Mouse (Mus musculus) megakaryocyte, embryonic 14.5 days (primary cell): Measurements from ENCODE around the gene Cd5. TPM values are rescaled to one million over a fixed set of nuclear protein-coding genes. Genes with fewer than 3 reads are reported as not detected.

Experiments used
- H3K27me3 ChIP-seq: replicated peaks from 2 replicates; pipeline ENCODE3; 2012; ENCODE audit warnings: inconsistent platforms
- H3K36me3 ChIP-seq: replicated peaks from 2 replicates; pipeline ENCODE3; 2012; ENCODE audit warnings: low read length, inconsistent platforms, mixed read lengths
- H3K4me1 ChIP-seq: 2 replicates; pipeline ENCODE4 v1.6.1; 2012; ENCODE audit warnings: inconsistent platforms
- H3K4me3 ChIP-seq: replicated peaks from 2 replicates; pipeline ENCODE3; 2012; ENCODE audit warnings: moderate library complexity, mild to moderate bottlenecking, inconsistent platforms
- H3K9me3 ChIP-seq: 2 replicates; pipeline ENCODE4 v1.6.1; 2012; ENCODE audit warnings: inconsistent platforms
- FLI1 ChIP-seq: IDR thresholded peaks from 2 replicates; pipeline ENCODE4 v1.6.1; 2012; ENCODE audit warnings: low read length, inconsistent platforms, mixed read lengths
- GATA1 ChIP-seq: IDR thresholded peaks from 3 replicates; pipeline ENCODE4 v1.6.1; 2012; ENCODE audit warnings: mixed read lengths, low read length, inconsistent platforms, borderline replicate concordance
- polyA plus RNA-seq: library from polyadenylated mRNA; stranded (reverse); fragments of >175 nt; gene quantifications from 2 replicates; pipeline ENCODE4 v1.2.3, GENCODE M21; 2012; ENCODE audit warnings: low replicate concordance; ENCODE audit not compliant: insufficient read depth

Gene Cd5
- polyA plus RNA-seq, 1 experiment: not detected

DNA sequence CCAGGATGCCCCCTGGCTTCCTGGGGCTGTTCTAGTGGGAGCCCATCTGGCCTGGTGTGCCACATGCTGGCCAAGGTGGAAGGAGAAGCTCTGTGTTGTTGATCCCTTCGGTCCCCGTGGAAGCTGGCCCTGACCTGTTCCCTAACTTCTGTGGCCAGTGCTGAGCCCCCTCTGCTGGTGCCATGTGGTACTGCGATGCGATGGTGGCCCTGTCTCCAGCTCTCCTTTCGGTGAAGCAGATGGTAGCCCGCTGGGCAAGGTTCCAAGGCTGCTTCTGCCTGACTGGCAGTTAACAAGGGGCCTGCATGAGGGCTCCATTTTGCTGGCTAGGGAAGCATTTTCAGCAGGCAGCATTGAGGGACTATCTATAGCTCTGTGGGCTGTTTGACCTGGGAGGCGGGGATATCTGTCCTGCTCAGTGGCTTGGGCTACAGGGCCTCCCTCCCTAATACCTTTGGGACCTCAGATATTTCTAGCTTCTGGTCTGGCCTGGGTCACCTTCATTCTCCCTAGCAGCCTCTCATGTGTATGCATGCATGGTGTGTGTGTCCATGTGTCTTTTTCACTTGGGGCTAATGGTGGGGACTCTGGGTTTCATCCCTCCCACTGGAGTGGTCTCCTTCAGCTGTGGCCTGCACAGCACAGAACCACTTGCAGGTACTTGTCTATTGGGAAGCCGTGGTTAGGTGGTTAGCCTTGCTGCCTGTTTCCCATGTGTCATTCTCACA is 29.3 kb downstream of the Cd5 start:
- Histone ChIP-seq H3K36me3 (peaks cover 95% of the 10 kb centered on the region), H3K9me3 (no peaks in the 10 kb centered on the region), H3K27me3 (no peaks in the 10 kb centered on the region), H3K4me1 (peaks cover 58% of the 10 kb centered on the region), H3K4me3 (peak overlapping the region; percentile 44)
- TF ChIP-seq FLI1: no peak
- TF ChIP-seq GATA1: no peak

DNA sequence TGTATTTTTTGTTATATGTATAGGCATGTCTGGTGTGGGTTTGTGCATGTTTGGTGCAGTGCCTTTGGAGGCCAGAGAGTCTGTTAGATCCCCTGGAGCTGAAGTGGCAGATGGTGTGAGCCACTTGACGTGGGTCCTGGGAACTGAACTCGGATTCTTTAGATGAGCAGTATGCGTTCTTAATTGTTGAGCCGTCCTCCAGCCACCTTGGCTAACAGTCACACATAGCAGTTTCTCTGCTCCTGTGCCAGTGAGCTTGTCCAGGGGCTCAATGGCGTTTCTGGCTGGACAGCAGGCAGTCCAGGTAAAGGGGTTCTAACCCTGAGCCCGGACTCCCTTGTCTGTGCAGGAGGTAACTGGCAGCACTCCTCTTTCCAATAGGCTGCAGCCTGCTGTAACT is 29.9 kb downstream of the Cd5 start:
- Histone ChIP-seq H3K9me3 (no peaks in the 10 kb centered on the region), H3K4me1 (peaks cover 65% of the 10 kb centered on the region), H3K36me3 (peaks cover 92% of the 10 kb centered on the region), H3K27me3 (no peaks in the 10 kb centered on the region), H3K4me3 (peak overlapping the region; percentile 44)
- TF ChIP-seq GATA1: no peak
- TF ChIP-seq FLI1: no peak

DNA sequence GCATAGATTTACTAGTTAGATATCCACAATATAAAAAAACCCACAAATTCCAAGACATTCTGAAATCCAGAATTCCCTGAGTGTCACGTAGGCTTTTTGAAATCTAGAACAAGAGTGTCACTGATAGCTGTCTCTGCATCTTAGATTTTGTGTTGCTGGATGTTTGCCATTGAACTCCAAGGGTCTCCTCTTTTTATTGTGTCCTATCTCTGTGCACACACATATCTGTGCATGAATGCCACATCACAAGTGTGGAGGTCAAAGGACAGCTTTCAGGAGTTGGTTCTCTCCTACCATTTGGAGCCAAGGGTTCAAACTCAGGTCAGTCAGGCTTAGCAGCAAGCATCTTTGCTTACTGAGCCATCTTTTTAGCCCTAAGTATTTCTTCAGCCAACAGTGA is 30.9 kb downstream of the Cd5 start:
- H3K36me3 ChIP-seq: peaks cover 92% of the 10 kb centered on the region
- no peaks in the 10 kb centered on the region for H3K9me3 ChIP-seq
- TF ChIP-seq GATA1 (no peak), FLI1 (no peak)
- H3K27me3 ChIP-seq: no peaks in the 10 kb centered on the region
- peaks cover 75% of the 10 kb centered on the region for H3K4me1 ChIP-seq
- H3K4me3 ChIP-seq: no peak overlapping the region

DNA sequence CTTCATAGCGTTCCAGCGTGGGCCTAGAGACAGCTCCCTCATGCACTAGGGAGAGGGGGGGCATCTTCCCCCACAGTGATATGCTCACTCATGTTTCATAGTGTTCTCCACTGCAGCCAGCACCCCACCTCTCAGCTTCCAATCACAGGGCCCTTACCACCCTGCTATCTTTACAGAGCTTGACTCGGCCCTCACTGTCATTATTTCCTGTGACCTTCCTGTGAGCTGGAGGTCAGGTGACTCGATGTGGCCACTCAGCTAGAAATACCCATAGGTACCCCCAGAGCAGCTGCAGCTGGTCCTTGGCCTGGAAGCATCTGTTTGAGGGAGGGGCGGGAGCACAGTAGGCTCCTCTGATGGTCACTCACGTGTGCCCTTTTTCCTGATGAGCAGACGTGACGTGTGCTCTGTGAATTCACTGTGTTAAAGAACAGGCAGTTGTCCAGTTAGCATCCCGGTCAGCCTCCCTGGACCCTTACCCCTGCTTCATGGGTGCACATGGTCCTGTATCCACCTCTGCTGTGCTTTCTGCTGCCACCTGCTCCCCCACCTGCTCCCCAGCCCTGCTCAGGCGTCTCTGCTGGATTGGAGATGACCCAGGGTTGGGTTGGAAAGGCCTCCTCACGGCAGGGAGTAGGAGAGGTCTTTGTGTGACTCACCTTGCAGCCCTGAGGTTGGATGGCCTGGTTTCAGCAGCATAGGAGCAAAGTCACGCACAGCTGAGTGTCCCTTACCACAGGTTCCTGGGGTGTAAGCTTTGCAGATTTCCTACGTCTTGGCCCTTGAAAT is 31.5 kb downstream of the Cd5 start:
- no peaks in the 10 kb centered on the region for H3K9me3 ChIP-seq
- H3K4me3 ChIP-seq: peak overlapping the region; percentile 8
- H3K27me3 ChIP-seq: no peaks in the 10 kb centered on the region
- H3K36me3 ChIP-seq: peaks cover 92% of the 10 kb centered on the region
- TF ChIP-seq FLI1 (no peak), GATA1 (no peak)
- H3K4me1 ChIP-seq: peaks cover 81% of the 10 kb centered on the region

DNA sequence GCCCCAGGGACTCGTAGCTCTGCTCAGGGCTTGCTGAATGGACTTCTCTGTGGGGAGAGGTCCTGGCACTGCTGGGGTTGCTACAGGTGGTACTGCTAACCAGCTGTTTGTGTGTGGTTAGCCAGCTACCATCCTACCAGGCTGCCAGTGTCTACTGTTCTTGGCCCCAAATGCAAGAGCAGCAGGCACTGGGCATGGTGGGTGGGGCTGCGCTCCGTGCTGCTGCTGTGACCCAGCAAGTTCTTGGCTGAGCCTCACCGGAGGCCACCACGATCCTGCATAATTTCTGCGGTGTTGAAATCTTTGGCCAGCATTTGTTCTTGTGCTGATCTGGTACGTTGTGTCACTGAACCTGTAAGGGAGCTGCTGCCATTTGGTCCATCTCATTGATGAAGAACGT is 35.3 kb downstream of the Cd5 start:
- Histone ChIP-seq H3K36me3 (peaks cover 83% of the 10 kb centered on the region), H3K4me1 (peaks cover 100% of the 10 kb centered on the region), H3K9me3 (no peaks in the 10 kb centered on the region), H3K4me3 (peak overlapping the region; percentile 75), H3K27me3 (no peaks in the 10 kb centered on the region)
- TF ChIP-seq FLI1: no peak
- TF ChIP-seq GATA1: no peak

DNA sequence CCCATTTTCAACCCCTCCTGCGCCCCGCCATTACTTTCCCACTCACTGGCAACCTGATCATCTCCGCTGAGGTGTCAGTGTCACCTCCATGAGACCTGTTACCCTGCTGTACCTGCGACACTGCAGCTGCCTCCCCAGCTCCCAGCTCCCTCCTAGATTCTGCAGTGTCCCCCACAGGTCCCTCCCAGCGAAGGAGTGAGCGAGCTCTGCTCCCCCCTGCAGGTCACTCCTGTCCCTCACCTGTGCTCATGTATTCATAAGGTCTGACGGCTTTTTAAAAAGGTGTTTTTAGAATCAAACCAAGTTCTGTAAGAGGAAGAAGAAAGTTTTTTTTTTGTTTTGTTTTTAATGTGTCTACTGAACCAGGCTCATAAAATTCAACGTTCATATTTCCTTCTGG is 36.7 kb downstream of the Cd5 start:
- Histone ChIP-seq H3K4me3 (peak overlapping the region; percentile 48), H3K4me1 (peaks cover 100% of the 10 kb centered on the region), H3K9me3 (no peaks in the 10 kb centered on the region), H3K27me3 (no peaks in the 10 kb centered on the region), H3K36me3 (peaks cover 70% of the 10 kb centered on the region)
- TF ChIP-seq GATA1: no peak
- TF ChIP-seq FLI1: no peak

DNA sequence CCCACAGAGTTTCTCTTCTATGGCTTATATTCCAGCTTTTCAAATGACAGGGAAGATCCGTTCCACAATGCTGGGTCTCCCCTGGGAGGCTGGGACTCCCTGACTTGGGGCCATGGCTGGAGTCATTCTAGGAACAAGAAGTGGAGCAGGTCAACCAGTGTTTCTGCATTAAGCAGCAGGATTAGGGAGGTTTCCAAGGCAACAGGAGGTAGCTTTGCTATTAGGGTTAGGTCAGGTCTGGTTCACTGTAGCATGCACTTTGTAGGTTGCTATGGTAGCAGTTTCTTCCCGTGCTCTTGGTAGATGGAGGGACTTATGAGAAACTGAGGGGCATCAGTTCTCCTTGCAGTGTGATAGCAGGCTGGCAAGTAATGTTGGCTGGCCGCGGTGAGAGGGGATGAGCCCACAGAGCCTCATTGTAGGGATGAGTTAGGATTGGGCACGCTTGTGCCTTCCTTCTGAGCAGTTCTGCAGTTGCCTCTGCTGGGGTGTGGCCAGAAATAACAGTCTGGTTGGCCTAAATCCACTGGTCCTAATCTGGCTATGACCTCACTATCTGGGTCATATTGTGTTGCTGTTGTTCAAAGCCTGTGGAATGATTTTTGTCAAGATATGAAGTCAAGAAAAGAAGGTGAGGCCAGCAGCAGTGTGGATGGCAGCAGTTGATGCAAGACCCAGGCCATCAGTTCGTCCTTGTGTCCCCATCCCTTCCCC is 37.6 kb downstream of the Cd5 start:
- Histone ChIP-seq H3K4me3 (peak overlapping the region; percentile 75), H3K36me3 (peaks cover 61% of the 10 kb centered on the region), H3K4me1 (peaks cover 100% of the 10 kb centered on the region), H3K27me3 (no peaks in the 10 kb centered on the region), H3K9me3 (no peaks in the 10 kb centered on the region)
- TF ChIP-seq FLI1 (no peak), GATA1 (no peak)

DNA sequence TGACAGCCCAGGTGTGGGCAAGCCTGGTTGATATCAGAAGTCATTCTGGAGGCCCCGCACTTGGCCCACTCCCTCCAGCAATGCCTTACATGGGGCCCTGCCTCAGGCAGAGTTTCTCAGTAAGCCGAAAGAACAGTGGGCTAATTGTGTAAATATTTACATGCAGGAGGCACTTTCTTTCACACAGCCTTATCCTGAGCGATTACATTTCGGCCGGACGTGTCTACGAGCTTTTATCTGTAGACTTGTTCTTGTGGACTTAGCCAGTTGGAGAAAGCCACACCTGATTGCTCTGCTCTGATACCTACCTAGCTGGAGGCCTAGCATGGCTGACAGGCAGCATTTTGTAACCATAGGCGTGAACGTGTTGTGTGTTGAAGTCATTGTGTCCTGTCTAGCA is 39.0 kb downstream of the Cd5 start:
- Histone ChIP-seq H3K36me3 (peaks cover 55% of the 10 kb centered on the region), H3K4me1 (peaks cover 99% of the 10 kb centered on the region), H3K27me3 (no peaks in the 10 kb centered on the region), H3K4me3 (peak overlapping the region; percentile 30), H3K9me3 (no peaks in the 10 kb centered on the region)
- TF ChIP-seq FLI1 (no peak), GATA1 (no peak)

DNA sequence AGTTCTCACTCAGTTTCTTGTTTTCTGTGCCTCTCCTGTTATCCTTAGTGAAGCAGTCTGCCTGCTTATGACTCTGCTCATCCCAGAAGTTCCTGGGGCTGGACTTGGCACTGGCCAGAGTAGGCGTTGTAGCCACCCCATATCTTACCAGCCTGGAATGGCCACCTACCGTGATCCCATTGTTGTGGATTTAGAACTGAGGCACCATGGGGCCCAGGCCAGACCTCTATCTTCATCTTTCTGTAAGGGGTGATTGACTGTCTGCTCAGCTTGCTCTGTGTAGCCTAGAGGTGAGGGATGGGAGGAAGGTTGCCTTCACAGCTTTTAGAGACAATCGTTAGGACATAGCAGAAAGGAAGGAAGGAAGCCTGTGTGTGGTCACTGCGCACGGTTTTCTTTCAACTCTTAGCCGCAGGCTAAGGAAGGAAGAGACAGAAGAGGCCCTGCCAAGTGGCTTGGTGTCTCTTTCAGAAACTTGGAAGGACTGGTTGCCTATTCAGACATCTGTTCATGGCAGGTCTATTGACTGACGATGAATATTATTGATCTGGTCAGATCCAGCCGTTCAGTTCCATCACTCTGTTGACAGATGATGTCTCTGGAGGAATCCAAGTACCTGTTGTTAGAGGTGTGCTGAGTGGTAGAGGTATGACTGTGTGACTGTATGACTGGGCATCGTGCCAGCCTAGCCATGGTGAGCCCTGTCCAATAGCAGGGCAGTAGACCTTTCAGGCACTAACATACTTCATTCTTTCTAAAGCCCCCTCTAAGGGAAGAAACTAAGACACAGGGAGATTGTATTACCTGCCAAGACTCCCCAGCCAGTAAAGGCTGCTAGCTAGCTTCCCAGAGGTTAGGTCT is 40.4 kb downstream of the Cd5 start:
- Histone ChIP-seq H3K9me3 (no peaks in the 10 kb centered on the region), H3K36me3 (peaks cover 50% of the 10 kb centered on the region), H3K4me1 (peaks cover 99% of the 10 kb centered on the region), H3K27me3 (no peaks in the 10 kb centered on the region), H3K4me3 (peak overlapping the region; percentile 85)
- TF ChIP-seq FLI1 (no peak), GATA1 (no peak)
